9 mouse cellular contexts compared by ENCODE assay signal in genomic region chr16:76370041-76370715, GRCm38 (mm10). TPM values are rescaled to one million over a fixed set of nuclear protein-coding genes. Genes with fewer than 3 reads are reported as not detected.
A peak's percentile ranks its signal among the peaks of the same experiment; 100 is the strongest.
DNase-seq lines count a peak whose midpoint lies in the region; ATAC-seq and TF ChIP-seq lines count a peak whose summit lies in the region.
"Had no signal": no experiment of that assay in that cellular context is flagged by ENCODE, and none has a peak within 500 bp of the region (broad histone marks: within the 10 kb centered on the region; RNA-seq: fewer than 3 reads in every experiment).

No protein-coding gene starts in this region.

- DNase-seq in heart, adult 2 months: peak in 1 of 2 experiments; percentile 34
- DNase-seq in heart, adult 9 months (ENCODE audit: low spot score in 2 of 2): no peak
- peak; percentile 89 for DNase-seq in brain, adult 2 months (ENCODE audit: low read depth, low spot score)
- DNase-seq in hindbrain, embryonic 14.5 days (ENCODE audit: low spot score): no peak
- DNase-seq in liver, embryonic 14.5 days (ENCODE audit: low read depth in 3 of 3, low spot score in 3 of 3): peak; percentile 64 to 79 (median 69)

- 0 out of 2 replicates have a peak overlapping the region, but pooled peaks have one; percentile 4 for H3K9ac ChIP-seq in heart, adult 2 months (ENCODE audit: low read depth, low read length)
- H3K9ac ChIP-seq in embryonic facial prominence, embryonic 15.5 days: no peak overlapping the region
- H3K9ac ChIP-seq in hindbrain, embryonic 14.5 days: no peak overlapping the region
- H3K9ac ChIP-seq in liver, embryonic 14.5 days (replicated peaks): peak overlapping the region; percentile 95
- 0 out of 2 replicates have a peak overlapping the region, but pooled peaks have one; percentile 16 for H3K9ac ChIP-seq in neural tube, embryonic 14.5 days (replicated peaks; ENCODE audit: low read depth, low read length)

- peaks cover 31% of the 10 kb centered on the region for H3K36me3 ChIP-seq in heart, adult 2 months (ENCODE audit: control insufficient read depth, insufficient read depth, low read length)
- peaks cover 2% of the 10 kb centered on the region; the same call in 1 of the 2 replicates for H3K36me3 ChIP-seq in embryonic facial prominence, embryonic 15.5 days
- H3K36me3 ChIP-seq in hindbrain, embryonic 14.5 days (replicated peaks; ENCODE audit: control insufficient read depth, insufficient read depth): no peaks in the 10 kb centered on the region
- peaks cover 5% of the 10 kb centered on the region for H3K36me3 ChIP-seq in liver, embryonic 14.5 days (replicated peaks; ENCODE audit: control insufficient read depth, insufficient read depth, low read depth)
- no peaks in the 10 kb centered on the region for H3K36me3 ChIP-seq in neural tube, embryonic 14.5 days (ENCODE audit: control insufficient read depth, insufficient read depth, low read length)

- 15% methylated on average over 6 of the region's 6 CpGs for WGBS in heart, adult 2 months
- WGBS in embryonic facial prominence, embryonic 15.5 days: 24% methylated on average over 6 of the region's 6 CpGs
- WGBS in hindbrain, embryonic 14.5 days: 31% methylated on average over 6 of the region's 6 CpGs
- WGBS in liver, embryonic 14.5 days (ENCODE audit: insufficient replicate concordance): 27% methylated on average over 6 of the region's 6 CpGs
- 35% methylated on average over 6 of the region's 6 CpGs for WGBS in neural tube, embryonic 14.5 days

- no peaks in the 10 kb centered on the region for H3K9me3 ChIP-seq in embryonic facial prominence, embryonic 15.5 days (replicated peaks)
- no peaks in the 10 kb centered on the region for H3K9me3 ChIP-seq in hindbrain, embryonic 14.5 days (ENCODE audit: control insufficient read depth, low read length)
- H3K9me3 ChIP-seq in liver, embryonic 14.5 days (ENCODE audit: control insufficient read depth, low read length): no peaks in the 10 kb centered on the region
- H3K9me3 ChIP-seq in neural tube, embryonic 14.5 days (ENCODE audit: control insufficient read depth, low read length): no peaks in the 10 kb centered on the region

- H3K79me2 ChIP-seq in heart, adult 2 months (replicated peaks; ENCODE audit: control insufficient read depth, insufficient read depth, low read length): peaks cover 15% of the 10 kb centered on the region

- H3K27ac ChIP-seq in heart, adult 2 months: no peak overlapping the region; the same call in 1 of the 2 replicates
- no peak overlapping the region for H3K27ac ChIP-seq in embryonic facial prominence, embryonic 15.5 days (replicated peaks)
- H3K27ac ChIP-seq in hindbrain, embryonic 14.5 days: no peak overlapping the region
- peak overlapping the region; percentile 86 for H3K27ac ChIP-seq in liver, embryonic 14.5 days
- no peak overlapping the region for H3K27ac ChIP-seq in neural tube, embryonic 14.5 days (ENCODE audit: low read depth, low read length)
- H3K27ac ChIP-seq: macrophage had no signal

- TF ChIP-seq CTCF in heart, adult 2 months (IDR thresholded peaks at IDR 0.05): peak; percentile 56
- peak; percentile 87 for TF ChIP-seq CTCF in liver, embryonic 14.5 days (IDR thresholded peaks at IDR 0.05; ENCODE audit: low read depth)

- peak overlapping the region; percentile 75; the same call in 1 of the 2 replicates for H3K4me3 ChIP-seq in heart, adult 2 months
- peak overlapping the region; percentile 67 for H3K4me3 ChIP-seq in embryonic facial prominence, embryonic 15.5 days (replicated peaks)
- H3K4me3 ChIP-seq in hindbrain, embryonic 14.5 days (replicated peaks; ENCODE audit: low read length): no peak overlapping the region
- peak overlapping the region; percentile 91 to 93 for H3K4me3 ChIP-seq in liver, embryonic 14.5 days (ENCODE audit: insufficient read depth in 1 of 2, low read depth in 2 of 2, low read length in 2 of 2)
- H3K4me3 ChIP-seq in neural tube, embryonic 14.5 days (ENCODE audit: low read depth, low read length): peak overlapping the region; percentile 84; the same call in 1 of the 2 replicates

- no peaks in the 10 kb centered on the region for H3K27me3 ChIP-seq in heart, adult 2 months (ENCODE audit: control insufficient read depth, insufficient read depth, low read length)
- H3K27me3 ChIP-seq in embryonic facial prominence, embryonic 15.5 days: no peaks in the 10 kb centered on the region
- H3K27me3 ChIP-seq in hindbrain, embryonic 14.5 days (ENCODE audit: control insufficient read depth, insufficient read depth, low read length): no peaks in the 10 kb centered on the region
- H3K27me3 ChIP-seq in liver, embryonic 14.5 days (ENCODE audit: control insufficient read depth, insufficient read depth, low read length): no peaks in the 10 kb centered on the region
- H3K27me3 ChIP-seq in neural tube, embryonic 14.5 days (ENCODE audit: control insufficient read depth, insufficient read depth, low read length): no peaks in the 10 kb centered on the region

- intact Hi-C loops in heart, adult 2 months (cut with DNase I): loop anchor here (2.0 to 10.0 kb wide), 7 partner anchors 48 to 603 kb away; partner anchors contain the start of gene Hspa13

- ATAC-seq in embryonic facial prominence, embryonic 15.5 days (ENCODE audit: insufficient number of reproducible peaks, low FRiP score, low TSS enrichment, low read depth): no peak
- ATAC-seq in hindbrain, embryonic 14.5 days (ENCODE audit: low FRiP score): no peak
- peak; percentile 69 for ATAC-seq in liver, embryonic 14.5 days (ENCODE audit: insufficient read depth)
- ATAC-seq in neural tube, embryonic 14.5 days (ENCODE audit: low read depth): no peak
- ATAC-seq in inflammation-experienced regulatory T-cells, adult 6 months: no peak

- H3K4me1 ChIP-seq in heart, adult 2 months (ENCODE audit: control insufficient read depth, insufficient read depth, low read length): peaks cover 22% of the 10 kb centered on the region
- H3K4me1 ChIP-seq in embryonic facial prominence, embryonic 15.5 days: peaks cover 21% of the 10 kb centered on the region
- peaks cover 18% of the 10 kb centered on the region for H3K4me1 ChIP-seq in hindbrain, embryonic 14.5 days (replicated peaks; ENCODE audit: control insufficient read depth, insufficient read depth, low read length)
- peaks cover 37 to 38% of the 10 kb centered on the region in 2 experiments for H3K4me1 ChIP-seq in liver, embryonic 14.5 days (replicated peaks; ENCODE audit: control insufficient read depth in 2 of 2, insufficient read depth in 2 of 2, low read length in 1 of 2)
- peaks cover 16% of the 10 kb centered on the region; the same call in 1 of the 2 replicates for H3K4me1 ChIP-seq in neural tube, embryonic 14.5 days (ENCODE audit: control insufficient read depth, insufficient read depth, low read length)

- peak overlapping the region; percentile 73 for H3K4me2 ChIP-seq in embryonic facial prominence, embryonic 15.5 days (replicated peaks)
- peak overlapping the region; percentile 56 for H3K4me2 ChIP-seq in hindbrain, embryonic 14.5 days (replicated peaks)
- peak overlapping the region; percentile 98 for H3K4me2 ChIP-seq in liver, embryonic 14.5 days (ENCODE audit: low read depth)
- H3K4me2 ChIP-seq in neural tube, embryonic 14.5 days (ENCODE audit: low read depth, low read length): peak overlapping the region; percentile 56

- no peak for TF ChIP-seq POLR2A in heart, adult 2 months (IDR thresholded peaks at IDR 0.05; ENCODE audit: insufficient read depth, low read depth, low read length)

- TF ChIP-seq EP300 in heart, adult 2 months (IDR thresholded peaks at IDR 0.05; ENCODE audit: insufficient read depth, low read depth, low read length): no peak
- TF ChIP-seq EP300 in liver, embryonic 14.5 days (IDR thresholded peaks at IDR 0.05; ENCODE audit: low read depth): peak; percentile 63

RNA-seq across cellular contexts. Expression of gene Nrip1, which starts 3.4 kb away (rescaled TPM):
- total RNA-seq in heart, adult 2 months (2021): 10 to 100 TPM; 20.6 to 32.3 TPM
- 3.1 and 6.7 TPM in 2 replicates for polyA plus RNA-seq in heart, adult 2 months (2012; rRNA removed)
- 43.8 and 45.5 TPM in 2 replicates for polyA plus RNA-seq in embryonic facial prominence, embryonic 15.5 days (2015; fragmentation: Nextera tagmentation; extraction: Ambion mirVana)
- polyA plus RNA-seq in hindbrain, embryonic 14.5 days (2014; fragmentation: Nextera tagmentation; extraction: Ambion mirVana): 28.9 and 30.4 TPM in 2 replicates
- polyA plus RNA-seq in liver, embryonic 14.5 days (2012; rRNA removed): 2.5 and 3.5 TPM in 2 replicates
- 11.7 and 15.5 TPM in 2 replicates for polyA plus RNA-seq in liver, embryonic 14.5 days (2014; fragmentation: Nextera tagmentation; extraction: Ambion mirVana)
- 36.1 and 40.4 TPM in 2 replicates for polyA plus RNA-seq in neural tube, embryonic 14.5 days (2014; fragmentation: Nextera tagmentation; extraction: Ambion mirVana)
- polyA plus RNA-seq in inflammation-experienced regulatory T-cells, adult 6 months (2017; shearing (Covaris generic)): 10 to 100 TPM; 26.2 to 66.5 (median 54.1) TPM

Comparison
In these comparisons a context has a peak if more than half of its experiments do, and no peak if none do; other contexts are left out.
1. DNase-seq: peak in brain, adult 2 months (single experiment) and liver, embryonic 14.5 days (3 of 3); none in heart, adult 9 months (0 of 2) and hindbrain, embryonic 14.5 days (single experiment).
2. H3K9ac ChIP-seq: peak in heart, adult 2 months (single experiment), liver, embryonic 14.5 days (single experiment) and neural tube, embryonic 14.5 days (single experiment); none in embryonic facial prominence, embryonic 15.5 days (single experiment) and hindbrain, embryonic 14.5 days (single experiment).
3. Peak in every context shown above with its lines, with median percentiles within 50 percentile points of each other: H3K4me2 ChIP-seq.